Mouse (Mus musculus) bone marrow macrophage, adult 2 months (primary cell): ENCODE measurements at regions not wholly inside any gene's neighbourhood (a gene's known extent, or its start where the extent isn't known, plus 50 kb on each side); places are given as distances from the start of the nearest gene placed in this dataset.
"Not testable (repeated sequence)": the region's sequence is repeated elsewhere in the genome, so short reads cannot be mapped to it uniquely, and the experiment has no call there.

ENCODE experiments used
- CTCF ChIP-seq: IDR thresholded peaks from 2 replicates; pipeline ENCODE4 v1.5.1; 2012; ENCODE audit warnings: low read depth, mild to moderate bottlenecking, low read length, moderate library complexity
- POLR2A ChIP-seq: IDR thresholded peaks from 2 replicates; pipeline ENCODE4 v1.6.1; 2012; ENCODE audit warnings: mild to moderate bottlenecking, low read depth, low read length, borderline replicate concordance

DNA sequence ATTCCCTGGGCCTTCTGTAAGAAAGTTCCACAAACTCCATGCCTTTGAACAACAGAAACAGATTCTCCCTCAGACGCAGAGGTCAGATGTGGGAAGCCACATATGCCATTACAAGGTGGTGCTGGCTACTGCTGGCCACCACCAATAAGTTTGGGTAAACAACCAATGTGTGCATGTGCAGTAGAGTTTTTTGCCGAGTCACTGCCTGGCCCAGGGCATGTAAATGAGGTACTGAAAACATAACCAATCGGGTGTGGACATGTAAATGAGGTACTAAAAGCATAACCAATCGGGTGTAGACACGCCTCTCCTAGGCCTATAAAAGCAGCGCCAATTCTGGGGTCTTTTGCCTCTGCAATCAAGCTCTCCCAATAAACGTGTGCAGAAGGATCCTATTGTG lies 157.3 kb upstream of the Tmem45b start:
- not testable (repeated sequence) for TF ChIP-seq POLR2A, CTCF
